Mouse (Mus musculus): ENCODE measurements at regions not wholly inside any gene's neighbourhood (a gene's known extent, or its start where the extent isn't known, plus 50 kb on each side); places are given as distances from the start of the nearest gene placed in this dataset.
"Not testable (repeated sequence)": the region's sequence is repeated elsewhere in the genome, so short reads cannot be mapped to it uniquely, and the experiment has no call there.

DNA sequence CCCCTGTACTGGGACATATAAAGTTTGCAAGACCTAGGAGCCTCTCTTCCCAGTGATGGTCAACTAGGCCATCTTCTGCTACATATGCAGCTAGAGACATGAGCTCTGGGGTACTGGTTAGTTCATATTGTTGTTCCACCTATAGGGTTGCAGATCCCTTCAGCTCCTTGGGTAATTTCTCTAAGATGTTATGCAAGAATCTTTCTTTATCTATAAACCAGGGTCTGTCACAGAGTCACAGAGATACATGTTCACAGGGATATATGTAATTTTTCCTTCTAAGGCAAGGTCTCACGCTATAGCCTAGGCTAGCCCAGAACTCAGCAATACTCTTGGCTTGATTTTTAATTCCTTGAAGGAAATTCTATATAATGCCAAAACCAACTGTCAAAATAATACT lies 56.9 kb downstream of the Zfp36l1 start:
- not testable (repeated sequence) for DNase-seq

DNA sequence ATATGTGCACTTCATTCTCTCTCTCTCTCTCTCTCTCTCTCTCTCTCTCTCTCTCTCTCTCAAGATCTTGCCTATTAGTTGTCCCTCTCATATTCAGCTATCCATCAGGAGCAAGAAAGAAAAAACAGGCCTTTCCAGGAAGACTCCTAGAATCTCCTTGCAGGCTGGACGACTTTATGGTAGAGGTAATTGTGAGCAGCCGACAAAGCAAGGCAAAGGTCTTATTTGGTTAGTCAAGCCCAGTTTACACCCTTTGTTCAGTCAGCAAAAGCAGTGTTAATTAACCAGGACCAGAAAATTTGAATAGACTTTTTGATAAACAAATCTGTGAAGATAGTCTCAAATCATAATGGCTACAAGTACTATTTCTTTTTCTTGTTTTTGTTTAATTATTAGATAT lies 57.4 kb downstream of the Zfp36l1 start:
- DNase-seq = peak in 1 of 2 experiments; percentile 32

DNA sequence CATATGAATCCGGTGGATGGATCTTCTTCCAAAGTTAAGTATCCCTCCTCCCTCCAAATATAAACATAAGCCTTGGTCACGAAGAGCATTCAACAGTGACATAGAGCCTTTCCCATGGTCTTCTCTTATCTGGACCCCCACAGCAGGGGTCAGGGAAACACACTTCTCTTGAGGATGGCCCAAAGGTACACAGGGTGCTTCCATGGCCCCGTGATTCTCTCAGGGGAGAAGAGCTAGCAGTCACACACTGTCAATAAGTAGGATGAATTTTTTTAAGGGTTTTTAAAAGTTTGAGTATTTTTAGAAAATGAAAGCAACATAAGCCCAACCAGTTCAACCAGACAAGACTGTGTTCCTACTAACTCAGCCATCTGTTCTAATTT lies 58.2 kb downstream of the Zfp36l1 start:
- no peak for DNase-seq

DNA sequence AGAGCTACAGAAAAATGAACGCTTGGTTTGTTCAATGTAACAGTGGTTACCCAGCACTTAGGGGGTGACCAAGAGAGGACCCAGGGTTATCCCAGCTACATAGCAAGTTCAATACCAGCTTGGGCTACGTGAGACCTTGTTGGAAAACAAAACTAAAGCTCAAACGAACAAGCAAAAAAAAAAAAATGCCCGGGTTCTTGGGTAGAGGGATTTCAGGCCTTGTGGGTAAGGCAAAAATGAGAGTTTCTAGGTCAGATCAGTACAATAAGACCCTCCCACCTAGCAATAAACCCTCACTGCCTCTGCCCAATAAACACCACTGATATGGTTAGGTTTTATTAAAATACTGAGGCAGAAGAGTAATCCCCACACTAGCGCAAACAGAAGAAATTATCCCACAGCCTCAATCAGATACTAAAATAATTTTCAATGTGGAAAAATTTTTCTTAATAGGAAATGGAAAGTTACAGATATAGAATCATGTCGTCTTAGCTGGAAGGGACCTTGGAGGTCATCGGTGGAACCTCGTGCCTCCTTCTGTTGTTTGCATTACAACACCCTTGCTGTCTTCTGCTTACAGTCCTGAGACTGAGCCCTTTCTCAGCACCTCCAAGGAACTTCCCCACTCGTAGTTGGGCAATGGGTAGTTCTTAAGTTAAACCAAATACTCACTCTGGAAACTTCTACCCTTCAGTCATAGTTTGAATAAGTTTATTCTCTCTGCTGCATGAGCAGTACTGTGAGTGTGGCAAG lies 58.7 kb downstream of the Zfp36l1 start:
- DNase-seq = no peak

DNA sequence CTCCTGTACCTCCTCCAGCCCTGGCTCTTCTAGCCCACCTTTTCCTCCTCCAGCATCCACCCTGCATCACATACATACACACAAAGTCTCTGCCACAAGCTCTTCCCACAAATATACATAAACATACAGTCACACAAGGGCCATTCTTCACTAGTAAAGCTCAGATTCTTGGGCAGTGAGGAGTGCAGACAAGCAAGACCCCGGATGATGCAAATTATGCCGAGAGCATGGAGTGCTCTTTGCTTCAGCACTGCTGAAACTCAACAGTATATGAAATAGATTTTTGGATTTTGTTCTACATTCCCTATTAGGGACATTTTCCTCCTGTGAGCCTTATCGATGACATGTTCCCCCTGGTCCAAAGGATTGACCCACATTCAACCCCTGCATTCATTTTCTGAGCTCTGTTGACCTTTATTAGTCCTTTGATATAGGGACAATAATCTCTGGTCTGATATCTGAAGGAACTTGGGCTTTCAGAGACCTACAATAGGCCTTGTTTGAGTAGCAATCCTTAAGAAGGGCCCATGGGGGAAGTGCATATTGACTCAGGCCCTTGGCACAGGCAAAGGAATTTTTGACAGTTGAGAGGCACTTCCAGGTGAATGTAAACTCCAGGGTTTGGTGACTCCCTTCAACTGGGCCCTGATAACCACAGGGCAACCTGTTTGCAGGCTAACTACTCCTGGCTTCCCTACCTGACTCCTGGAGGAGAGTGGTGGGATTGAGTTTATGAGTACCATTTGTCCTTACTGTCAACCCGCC lies 64.4 kb downstream of the Zfp36l1 start:
- DNase-seq = no peak

DNA sequence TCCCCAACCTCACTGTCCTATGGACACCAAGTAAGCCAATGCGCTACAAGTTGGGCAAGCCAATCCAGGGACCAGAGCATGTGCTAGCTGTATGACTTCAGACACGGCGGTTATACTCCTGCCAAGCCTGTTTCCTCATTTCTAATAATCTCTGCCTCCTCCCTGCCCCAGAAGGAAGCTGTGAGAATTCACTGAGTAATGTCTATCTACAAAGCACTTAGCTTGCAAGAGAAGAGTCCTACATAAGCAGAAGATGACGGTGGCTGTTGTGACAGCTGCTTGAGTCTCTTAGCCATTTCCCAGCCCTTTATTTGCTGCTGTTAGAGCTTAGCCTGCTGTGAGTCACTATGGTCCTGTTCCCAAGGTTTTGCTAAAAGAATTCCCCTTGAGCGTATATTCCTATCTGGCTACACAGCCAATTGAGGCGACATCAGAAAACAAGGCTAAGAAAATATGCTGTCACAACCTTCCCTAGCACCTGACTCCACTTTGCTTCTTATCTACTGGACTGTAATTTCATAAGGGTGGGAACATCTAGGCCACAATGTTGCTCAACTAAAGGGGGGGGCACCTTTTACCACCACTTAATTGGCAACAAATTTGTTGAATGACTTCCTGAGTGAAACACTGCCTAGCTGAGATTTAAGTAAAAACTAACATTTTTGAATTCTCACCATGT lies 66.0 kb downstream of the Zfp36l1 start:
- DNase-seq = no peak

DNA sequence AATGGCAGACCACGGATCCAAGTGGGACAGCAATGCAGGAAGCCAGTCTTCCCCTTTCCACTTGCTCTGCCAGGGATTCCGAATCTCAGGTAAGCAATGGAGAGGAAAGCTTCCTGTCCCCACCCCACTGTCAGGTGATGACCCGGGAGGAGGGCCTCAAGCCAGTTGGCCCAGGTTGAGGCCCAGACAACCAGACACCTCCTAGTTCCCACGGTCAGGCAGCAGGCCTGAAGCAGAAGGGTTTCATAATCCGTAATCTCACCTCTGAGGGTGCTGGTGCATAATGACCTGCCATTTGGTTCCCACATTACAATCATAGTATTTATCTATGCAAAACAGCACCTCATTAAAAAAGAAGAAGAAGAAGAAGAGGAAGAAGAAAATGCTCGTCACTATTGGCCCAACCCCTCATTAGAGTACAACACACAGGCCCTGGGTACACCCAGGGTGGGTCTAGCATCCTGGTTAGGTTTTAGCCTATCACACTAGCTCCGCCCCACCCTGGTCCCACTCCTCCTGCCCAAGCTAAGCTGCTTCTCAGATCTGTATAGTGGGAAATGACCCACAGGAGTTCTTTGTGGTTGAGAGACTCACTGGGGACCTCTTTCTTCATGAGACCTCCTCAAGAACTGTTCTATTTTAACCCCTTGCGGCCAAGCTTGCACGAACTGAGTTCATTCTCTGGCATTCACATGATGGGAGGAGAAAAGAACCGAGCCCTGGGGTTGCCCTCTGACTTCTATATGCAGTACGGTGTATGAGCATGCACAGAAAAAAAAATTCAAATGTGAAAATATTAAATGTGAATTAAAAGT lies 71.1 kb downstream of the Zfp36l1 start:
- no peak for DNase-seq

DNA sequence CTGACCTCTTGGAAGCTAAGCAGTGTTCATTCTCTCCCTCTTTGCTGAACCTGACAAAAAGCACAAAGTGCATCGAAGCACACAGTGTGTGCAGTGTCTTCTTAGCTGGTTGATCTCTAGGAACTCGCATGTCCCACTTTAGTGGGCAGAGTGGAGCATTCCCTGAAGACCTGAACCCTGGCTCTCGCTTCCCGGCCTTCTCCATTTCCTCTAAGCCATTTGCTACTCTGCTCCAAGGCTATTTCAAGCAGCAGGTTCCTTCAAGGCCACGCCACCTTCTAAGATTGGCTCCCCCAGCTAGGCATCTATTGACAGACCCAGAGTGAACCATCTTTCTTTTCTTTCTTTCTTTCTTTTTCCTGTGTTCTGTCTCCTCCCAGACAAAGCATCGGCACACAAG lies 71.8 kb downstream of the Zfp36l1 start:
- no peak for DNase-seq

DNA sequence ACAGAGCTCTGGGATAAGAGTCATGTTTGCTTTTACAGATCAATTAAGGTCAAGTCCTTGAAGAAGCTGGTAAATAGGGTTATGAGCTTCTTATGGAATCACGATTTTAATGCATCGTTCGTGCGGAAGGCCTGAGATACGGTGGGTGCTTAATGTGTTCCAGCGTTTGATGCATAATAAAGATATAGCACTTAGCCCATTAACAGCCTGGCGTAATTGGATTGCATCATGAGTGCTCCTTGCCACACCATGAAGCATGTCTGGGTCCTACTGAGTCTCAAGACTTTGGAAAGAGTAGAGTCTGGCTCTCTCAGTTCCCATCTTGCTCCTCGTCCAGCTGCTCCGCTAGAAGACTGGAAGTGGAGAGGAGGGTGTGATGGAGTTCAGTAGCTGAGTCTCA lies 72.6 kb downstream of the Zfp36l1 start:
- no peak for DNase-seq

DNA sequence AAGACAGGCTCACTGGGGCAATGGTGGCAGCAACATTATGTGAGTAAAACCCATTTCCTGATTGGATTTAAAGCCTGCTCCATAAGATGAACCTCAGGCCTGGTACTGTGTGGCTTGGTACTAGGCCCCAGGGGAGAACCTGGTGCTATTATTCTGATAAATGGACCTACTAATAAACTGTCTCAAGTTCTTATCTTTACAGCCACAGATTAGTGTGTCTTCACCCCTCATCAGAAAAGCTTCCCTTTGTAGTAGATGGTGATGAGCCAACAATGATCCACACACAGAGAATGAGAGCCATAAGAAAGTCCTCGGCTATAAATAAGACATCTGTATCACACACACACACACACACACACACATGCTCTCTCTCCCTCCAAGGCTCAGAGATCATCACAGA lies 73.7 kb downstream of the Zfp36l1 start:
- DNase-seq = no peak

DNA sequence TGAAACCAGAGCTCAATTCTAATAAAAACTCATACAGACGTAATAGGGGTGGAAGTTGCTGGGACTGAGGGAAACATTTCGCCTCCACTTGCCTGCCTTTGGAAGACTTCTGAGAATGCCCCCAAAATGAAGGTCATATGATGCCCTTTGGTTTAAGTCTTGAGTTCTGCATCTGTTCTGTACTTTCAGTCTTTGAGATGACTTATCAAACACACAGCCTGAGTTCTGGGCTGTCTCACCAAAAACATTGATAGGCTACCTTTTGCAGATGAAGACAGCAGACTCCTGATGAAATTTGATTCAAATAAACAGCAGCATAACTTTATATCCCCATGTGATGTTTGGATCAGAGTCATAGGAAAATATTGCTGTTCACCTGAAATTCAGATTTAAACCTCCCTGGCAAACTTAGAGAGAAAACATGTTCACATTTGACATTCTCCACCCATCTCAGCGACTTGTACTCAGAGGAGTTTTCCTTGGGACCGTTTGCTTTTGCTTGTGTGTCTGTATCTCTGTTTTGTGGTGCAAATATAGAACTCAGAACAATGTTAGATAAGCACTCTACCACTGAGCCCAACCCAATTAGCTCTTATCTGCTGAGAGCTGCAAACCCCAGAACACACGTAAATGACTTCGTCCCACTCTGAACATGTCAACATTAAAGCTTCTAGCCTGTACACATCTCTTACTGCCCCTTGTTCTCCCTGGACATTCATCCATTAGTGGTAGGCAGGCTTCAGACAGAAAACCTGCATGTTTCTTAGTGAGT lies 77.1 kb downstream of the Zfp36l1 start:
- no peak for DNase-seq

DNA sequence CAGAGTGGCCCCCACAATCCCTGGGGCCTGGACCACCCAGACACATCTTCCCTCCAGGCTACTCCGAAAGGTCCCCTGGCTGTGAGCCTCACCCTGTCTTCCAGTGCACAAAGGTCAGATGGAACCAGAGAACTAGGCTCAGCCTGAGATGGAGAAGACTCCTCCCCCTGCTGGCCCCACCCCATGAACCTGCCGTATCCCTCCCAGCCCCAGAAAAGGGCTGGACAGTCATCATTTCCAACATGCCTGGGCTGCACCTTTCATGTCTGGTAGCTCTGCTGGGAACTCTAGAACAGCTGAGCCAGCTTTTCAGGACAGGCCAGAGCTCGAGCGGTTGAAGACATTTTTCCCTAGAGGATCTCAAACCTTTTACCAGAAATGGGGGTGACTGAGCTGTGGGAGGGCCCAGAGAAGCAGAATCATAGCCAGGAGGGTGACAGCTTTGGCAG lies 77.8 kb downstream of the Zfp36l1 start:
- peak; percentile 32 to 59 for DNase-seq

DNA sequence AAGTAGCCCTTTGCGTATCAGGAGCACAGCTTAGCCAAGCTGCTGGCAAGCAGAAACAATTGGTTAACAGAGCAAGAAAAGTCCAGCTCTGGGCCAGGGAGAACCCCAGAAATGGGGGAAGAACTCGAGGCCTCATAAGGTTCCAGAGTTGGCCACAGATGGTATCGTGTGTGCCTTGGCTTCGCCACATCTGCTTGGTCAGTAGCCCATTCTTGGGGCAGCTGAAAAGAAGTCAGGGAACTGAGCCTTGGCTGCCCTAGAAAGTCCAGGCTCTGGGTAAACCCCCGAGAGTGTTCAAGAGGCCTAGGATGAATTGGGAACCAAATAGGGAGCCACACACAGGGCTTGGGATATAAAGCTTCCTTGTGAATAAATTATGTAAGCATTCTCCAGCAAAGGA lies 78.7 kb downstream of the Zfp36l1 start:
- no peak for DNase-seq

DNA sequence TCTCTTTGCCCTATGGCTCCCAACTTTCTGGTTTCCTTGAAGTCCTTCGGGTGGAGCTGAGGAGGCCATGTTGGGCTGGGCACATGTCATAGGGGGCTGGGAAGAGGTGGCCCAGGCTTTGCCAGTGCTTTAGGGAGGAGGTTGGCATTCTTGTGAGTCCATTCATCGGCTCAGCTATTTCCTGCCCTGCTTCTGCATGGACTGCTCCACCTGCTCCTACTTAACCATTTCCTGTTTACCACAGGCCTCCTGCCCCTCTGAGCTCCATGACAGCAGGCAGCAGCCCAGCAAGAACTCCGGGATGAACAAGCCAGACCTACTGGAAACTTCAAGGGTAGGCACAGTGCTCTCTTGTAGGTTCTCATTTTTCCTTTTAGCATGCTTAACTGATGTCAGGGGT lies 80.3 kb downstream of the Zfp36l1 start:
- DNase-seq = no peak

DNA sequence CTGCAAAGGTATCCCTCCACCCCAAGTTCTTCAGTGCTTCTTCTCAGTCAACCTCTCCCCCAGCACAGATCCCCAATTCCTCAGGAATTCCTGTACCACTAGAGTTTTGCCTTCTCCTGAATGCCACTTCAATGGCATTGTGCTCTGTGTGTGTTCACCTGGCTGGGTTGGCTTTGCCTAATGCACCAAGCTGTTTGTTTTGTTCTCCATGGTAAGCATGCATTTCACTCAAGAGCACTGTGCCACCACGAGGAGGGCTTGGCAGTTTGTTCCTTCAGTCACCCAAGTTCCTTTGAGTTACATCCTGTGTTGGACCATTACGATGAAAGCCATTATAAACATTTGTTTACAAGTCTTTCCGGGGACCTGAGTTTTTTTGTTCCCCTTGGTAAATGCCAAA lies 84.5 kb downstream of the Zfp36l1 start:
- DNase-seq = no peak

DNA sequence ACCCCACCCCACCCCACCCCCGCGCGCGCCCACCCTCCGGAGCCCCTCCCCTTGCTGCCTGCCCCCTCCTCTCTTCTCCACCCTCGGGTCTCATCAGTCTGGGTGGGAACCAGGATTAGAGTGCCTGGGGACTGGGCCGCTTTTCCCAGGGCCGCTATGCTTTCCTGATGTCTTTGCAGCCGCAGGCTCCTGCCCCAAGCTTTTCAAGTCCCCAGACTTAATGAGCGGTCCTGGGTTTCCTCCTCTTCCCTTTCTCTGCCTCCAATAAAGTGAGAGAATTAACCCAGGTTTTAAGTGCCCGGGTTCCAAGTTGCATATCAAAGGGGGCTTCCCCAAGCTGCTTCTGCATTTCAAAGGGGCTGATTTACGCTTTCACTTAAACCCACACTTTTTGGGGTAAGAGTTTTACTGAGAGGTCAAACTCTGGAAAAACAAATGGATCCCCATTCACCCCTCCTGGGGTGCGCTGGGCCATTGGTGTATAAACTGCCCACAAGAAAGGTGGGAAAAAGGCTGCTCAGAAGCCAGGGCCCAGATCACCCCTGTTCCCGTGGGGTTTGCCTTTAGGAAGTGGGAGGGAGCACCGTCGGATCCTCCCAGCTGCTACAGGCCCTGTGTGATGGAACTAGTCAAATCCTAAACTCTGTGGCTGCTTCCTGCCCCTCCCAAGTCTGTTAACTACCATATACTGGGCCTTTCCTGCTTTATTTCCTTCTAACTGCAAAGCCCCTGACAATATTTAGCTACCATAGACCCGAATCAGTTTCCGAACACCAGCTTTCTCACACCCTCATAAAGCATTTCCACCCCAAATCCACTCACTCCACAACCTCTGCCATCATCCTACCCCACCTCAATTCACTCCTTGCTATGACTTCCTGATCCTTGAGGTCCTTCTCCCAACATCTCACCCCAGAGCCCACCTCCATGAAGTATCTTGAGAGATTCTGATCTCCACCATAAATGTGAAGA lies 89.4 kb downstream of the Zfp36l1 start:
- DNase-seq = peak; percentile 26 to 30

DNA sequence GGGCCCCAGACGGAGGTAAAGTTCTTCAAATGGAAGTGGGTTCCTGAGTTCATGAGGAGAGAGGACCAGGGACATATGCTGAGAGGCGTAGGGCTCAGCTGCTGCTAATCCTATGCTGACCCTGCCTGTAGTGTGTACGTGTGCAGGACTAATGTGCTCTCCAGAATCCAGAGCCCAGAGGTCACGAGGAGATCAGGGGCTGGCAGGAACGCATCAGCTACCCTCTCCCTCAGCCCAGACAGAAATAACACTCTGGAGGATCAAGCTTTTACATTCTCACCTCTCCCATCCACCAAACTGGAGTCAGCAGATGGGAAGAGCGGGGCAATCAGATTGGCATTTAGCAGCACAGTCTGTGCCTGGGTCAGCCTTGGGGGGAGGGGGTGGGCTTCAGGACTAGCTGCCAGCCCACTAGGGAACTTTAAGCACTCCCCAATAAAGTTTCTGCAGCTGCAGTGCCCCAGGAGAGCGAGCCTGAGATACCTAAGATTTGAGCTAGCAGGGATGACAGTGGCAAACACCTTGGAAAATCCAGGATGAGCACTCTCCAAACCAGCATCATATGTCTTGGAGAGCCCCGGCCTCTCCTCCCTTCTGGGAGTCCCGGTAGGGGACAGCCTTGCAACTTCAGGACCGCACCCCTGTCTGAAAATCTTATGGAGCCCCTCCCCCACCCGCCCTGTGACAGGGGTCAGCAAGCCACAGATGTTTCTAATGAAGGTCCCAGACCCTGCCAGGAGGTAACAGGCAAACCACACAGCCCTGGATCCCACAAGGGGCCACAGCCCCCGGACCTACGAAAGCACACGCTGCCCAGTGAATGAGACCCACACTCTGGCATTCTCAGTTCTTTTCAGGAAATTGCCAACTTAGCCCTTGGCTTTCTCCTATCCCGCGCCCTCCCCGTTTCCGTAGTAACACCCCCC lies 90.4 kb downstream of the Zfp36l1 start:
- no peak for DNase-seq

DNA sequence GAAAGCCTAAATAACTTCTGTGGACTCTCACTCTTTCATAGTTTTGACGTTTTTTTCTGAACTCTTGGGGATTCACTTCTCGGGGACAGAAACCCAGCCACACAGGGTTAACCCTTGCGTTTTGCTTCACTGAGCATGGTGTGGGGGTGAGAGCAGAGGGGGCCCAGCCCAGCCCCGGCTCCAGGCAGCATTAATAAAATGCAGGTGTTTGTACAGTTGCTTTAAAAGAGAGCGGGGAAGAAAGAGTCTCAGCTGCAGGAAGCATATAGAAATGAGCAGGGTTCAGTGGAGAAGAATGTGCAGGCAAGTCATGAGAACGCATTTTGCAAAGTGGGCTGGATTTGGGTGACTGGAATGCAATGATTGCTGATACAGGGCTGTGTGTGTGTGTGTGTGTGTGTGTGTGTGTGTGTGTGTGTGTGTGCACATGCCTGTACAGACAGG lies 91.8 kb downstream of the Zfp36l1 start:
- no peak for DNase-seq

DNA sequence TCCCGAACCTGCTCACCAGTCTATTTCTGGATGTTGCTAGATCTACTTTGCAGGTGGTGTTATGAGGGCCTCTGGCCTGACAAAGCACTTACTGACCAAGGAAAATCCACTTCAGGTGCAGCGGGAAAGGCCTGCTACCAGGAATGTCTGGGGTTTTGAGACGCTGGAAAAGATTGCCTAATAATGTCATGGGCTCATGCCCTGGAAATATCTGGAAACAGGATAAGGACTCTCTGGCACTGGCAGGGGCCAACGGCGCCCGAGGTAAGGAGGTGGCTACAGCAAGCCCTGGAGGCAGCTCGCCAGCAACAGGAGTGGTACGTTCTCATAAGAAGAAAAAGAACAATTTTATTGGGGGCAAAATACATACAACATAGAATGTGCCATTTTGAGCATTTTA lies 94.7 kb downstream of the Zfp36l1 start:
- no peak for DNase-seq
